Mouse (Mus musculus) heart, embryonic 11.5 days (tissue): Measurements from ENCODE around the gene Rnf141. TPM values are rescaled to one million over a fixed set of nuclear protein-coding genes. Genes with fewer than 3 reads are reported as not detected.

ENCODE experiments used
- ATAC-seq: fragments of 200-750 bp; cut with Nextera tagmentation; replicated peaks from 2 replicates; pipeline ENCODE4 v1.8.0; 2017; ENCODE audit warnings: moderate library complexity; ENCODE audit not compliant: insufficient number of reproducible peaks, low FRiP score, low TSS enrichment
- H3K27ac ChIP-seq: fragments of 300-500 bp; sonication (generic); 2 replicates; pipeline ENCODE4 v1.5.1; 2014; ENCODE audit warnings: mild to moderate bottlenecking, low read depth, low read length
- H3K27me3 ChIP-seq: fragments of 300-500 bp; sonication (generic); 2 replicates; pipeline ENCODE4 v1.6.1; 2014; ENCODE audit warnings: mild to moderate bottlenecking, low read length, mixed read lengths; ENCODE audit not compliant: control insufficient read depth, insufficient read depth
- H3K36me3 ChIP-seq: fragments of 300-500 bp; sonication (generic); 2 replicates; pipeline ENCODE4 v1.6.1; 2014; ENCODE audit warnings: mild to moderate bottlenecking, low read length, moderate library complexity, mixed read lengths; ENCODE audit not compliant: control insufficient read depth, insufficient read depth
- H3K4me1 ChIP-seq: fragments of 300-500 bp; sonication (generic); 2 replicates; pipeline ENCODE4 v1.6.1; 2014; ENCODE audit warnings: low read length; ENCODE audit not compliant: control insufficient read depth, insufficient read depth
- H3K4me2 ChIP-seq: fragments of 300-500 bp; sonication (generic); 2 replicates; pipeline ENCODE4 v1.6.1; 2014; ENCODE audit warnings: mild to moderate bottlenecking, moderate library complexity
- H3K4me3 ChIP-seq: fragments of 300-500 bp; sonication (generic); 2 replicates; pipeline ENCODE4 v1.5.1; 2014; ENCODE audit warnings: low read depth, low read length
- H3K9ac ChIP-seq: fragments of 300-500 bp; sonication (generic); 2 replicates; pipeline ENCODE4 v1.6.1; 2014; ENCODE audit warnings: mild to moderate bottlenecking, low read depth, low read length, moderate library complexity
- H3K9me3 ChIP-seq: fragments of 300-500 bp; sonication (generic); replicated peaks from 2 replicates; pipeline ENCODE4 v1.6.1; 2016; ENCODE audit warnings: low read length; ENCODE audit not compliant: control insufficient read depth
- WGBS: fragments of 180-500 bp; shearing (Covaris S2); extraction: QIAGEN DNeasy Blood & Tissue Kit; methylation state at CpG from one replicate; pipeline ENCODE4 v1.1.7; 2014; ENCODE audit not compliant: insufficient replicate concordance; 5-methylcytosine and 5-hydroxymethylcytosine counted together
- microRNA-seq: library from miRNA; unstranded; fragments of <30 nt; microRNA quantifications from one replicate; pipeline ENCODE4, GENCODE M21; 2016; ENCODE audit warnings: borderline number of aligned reads
- polyA plus RNA-seq: library from polyadenylated mRNA; unstranded; fragments of >200 nt; fragmentation: Nextera tagmentation; extraction: Ambion mirVana; gene quantifications from 2 replicates; pipeline ENCODE4 v1.2.1, GENCODE M21; 2014

The Rnf141 gene
- polyA plus RNA-seq, 1 experiment from 2014 or later, result 34.1 TPM

- Histone ChIP-seq H3K4me2 (no peak overlapping the region), H3K36me3 (no peaks in the 10 kb centered on the region), H3K27me3 (no peaks in the 10 kb centered on the region), H3K4me1 (no peaks in the 10 kb centered on the region), H3K9me3 (no peaks in the 10 kb centered on the region), H3K9ac (no peak overlapping the region), H3K27ac (no peak overlapping the region), H3K4me3 (no peak overlapping the region)
- 68% methylated on average over 2 of the region's 2 CpGs for WGBS
- no peak for ATAC-seq
Observed at GRCm38 (mm10) chr7:110756440-110756839, 87.8 kb downstream of the Rnf141 start.

GRCm38 (mm10) chr7:110753926-110754330 lies 90.3 kb downstream of the Rnf141 start:
- H3K27me3 ChIP-seq, result no peaks in the 10 kb centered on the region
- H3K36me3 ChIP-seq, result no peaks in the 10 kb centered on the region
- H3K9me3 ChIP-seq, result no peaks in the 10 kb centered on the region
- no peak overlapping the region for H3K27ac ChIP-seq
- H3K4me3 ChIP-seq, result no peak overlapping the region
- H3K9ac ChIP-seq, result no peak overlapping the region
- no peaks in the 10 kb centered on the region for H3K4me1 ChIP-seq
- WGBS, result 49% methylated on average over 5 of the region's 5 CpGs
- no peak for ATAC-seq
- no peak overlapping the region for H3K4me2 ChIP-seq

GRCm38 (mm10) chr7:110753310-110753709 lies 90.9 kb downstream of the Rnf141 start:
- no peak overlapping the region for H3K9ac ChIP-seq
- ATAC-seq, result no peak

GRCm38 (mm10) chr7:110751634-110752033 lies 92.6 kb downstream of the Rnf141 start:
- no peaks in the 10 kb centered on the region for H3K36me3 ChIP-seq
- H3K9ac ChIP-seq, result no peak overlapping the region
- 85% methylated on average over 1 of the region's 1 CpGs for WGBS
- no peak overlapping the region for H3K27ac ChIP-seq
- no peak overlapping the region for H3K4me2 ChIP-seq
- no peaks in the 10 kb centered on the region for H3K27me3 ChIP-seq
- H3K4me1 ChIP-seq, result no peaks in the 10 kb centered on the region
- no peaks in the 10 kb centered on the region for H3K9me3 ChIP-seq
- H3K4me3 ChIP-seq, result no peak overlapping the region
- no peak for ATAC-seq

More at GRCm38 (mm10) chr7:110753310-110753709, 90.9 kb downstream of the Rnf141 start:
- Histone ChIP-seq H3K9me3 (no peaks in the 10 kb centered on the region), H3K36me3 (no peaks in the 10 kb centered on the region), H3K4me3 (no peak overlapping the region), H3K4me2 (no peak overlapping the region), H3K27me3 (no peaks in the 10 kb centered on the region), H3K27ac (no peak overlapping the region), H3K4me1 (no peaks in the 10 kb centered on the region)
- WGBS, result 92% methylated on average over 1 of the region's 1 CpGs

GRCm38 (mm10) chr7:110750834-110751233 lies 93.4 kb downstream of the Rnf141 start:
- WGBS, result 62% methylated on average over 4 of the region's 4 CpGs
- no peaks in the 10 kb centered on the region for H3K4me1 ChIP-seq
- H3K27me3 ChIP-seq, result no peaks in the 10 kb centered on the region
- no peaks in the 10 kb centered on the region for H3K36me3 ChIP-seq
- H3K9me3 ChIP-seq, result no peaks in the 10 kb centered on the region
- no peak overlapping the region for H3K4me2 ChIP-seq
- H3K27ac ChIP-seq, result no peak overlapping the region
- H3K4me3 ChIP-seq, result no peak overlapping the region
- H3K9ac ChIP-seq, result no peak overlapping the region
- ATAC-seq, result no peak

Small RNA genes within 50 kb of the gene (microRNA-seq; reads per million reads assigned to microRNA genes)
- not detected for gene Gm47282

Other genes with a start within 250 kb of the Rnf141 start
- gene Sbf2, start 229.5 kb downstream of the Rnf141 start, polyA plus RNA-seq, result 29.0 and 35.4 TPM in 2 replicates
- 13.0 and 14.9 TPM in 2 replicates for gene Adm, start 216.8 kb downstream of the Rnf141 start, polyA plus RNA-seq
- gene Ampd3, start 76.3 kb downstream of the Rnf141 start, polyA plus RNA-seq, result 6.0 and 8.9 TPM in 2 replicates
- 3.1 and 3.4 TPM in 2 replicates for gene Lyve1, start 18.8 kb upstream of the Rnf141 start, polyA plus RNA-seq
- gene Mrvi1, start 138.0 kb upstream of the Rnf141 start, polyA plus RNA-seq, result 6.6 and 7.4 TPM in 2 replicates
- 46.1 and 53.6 TPM in 2 replicates for gene Ctr9, start 184.5 kb upstream of the Rnf141 start, polyA plus RNA-seq
- gene Eif4g2, start 238.6 kb upstream of the Rnf141 start, polyA plus RNA-seq, result 884 and 1,030 TPM in 2 replicates